Mouse (Mus musculus) intestine, embryonic 14.5 days (tissue): ENCODE measurements at regions not wholly inside any gene's neighbourhood (a gene's known extent, or its start where the extent isn't known, plus 50 kb on each side); places are given as distances from the start of the nearest gene placed in this dataset.

Experiments used
- ATAC-seq: fragments of 200-750 bp; cut with Nextera tagmentation; replicated peaks from 2 replicates; pipeline ENCODE4 v1.8.0; 2017; ENCODE audit warnings: low read depth, moderate number of reproducible peaks, moderate TSS enrichment, moderate library complexity; ENCODE audit not compliant: low FRiP score, low TSS enrichment
- DNase-seq: peaks from one replicate; pipeline ENCODE4 v3.0.0-alpha.2; 2018; ENCODE audit warnings: low spot score
- H3K27ac ChIP-seq: fragments of 300-500 bp; sonication (generic); 2 replicates; pipeline ENCODE4 v1.5.1; 2014; ENCODE audit warnings: low read depth, mild to moderate bottlenecking, control low read depth
- H3K27me3 ChIP-seq: fragments of 300-500 bp; sonication (generic); replicated peaks from 2 replicates; pipeline ENCODE4 v1.6.1; 2014; ENCODE audit warnings: low read length, control low read depth; ENCODE audit not compliant: control insufficient read depth, insufficient read depth
- H3K36me3 ChIP-seq: fragments of 300-500 bp; sonication (generic); 2 replicates; pipeline ENCODE4 v1.6.1; 2014; ENCODE audit warnings: low read length, control low read depth; ENCODE audit not compliant: control insufficient read depth, insufficient read depth
- H3K4me1 ChIP-seq: fragments of 300-500 bp; sonication (generic); replicated peaks from 2 replicates; pipeline ENCODE4 v1.6.1; 2014; ENCODE audit warnings: low read length, control low read depth, mixed read lengths; ENCODE audit not compliant: control insufficient read depth, insufficient read depth
- H3K4me2 ChIP-seq: fragments of 300-500 bp; sonication (generic); 2 replicates; pipeline ENCODE4 v1.6.1; 2014; ENCODE audit warnings: low read length
- H3K4me3 ChIP-seq: fragments of 300-500 bp; sonication (generic); 2 replicates; pipeline ENCODE4 v1.5.1; 2014; ENCODE audit warnings: low read depth, low read length, control low read depth, mixed read lengths
- H3K9ac ChIP-seq: fragments of 300-500 bp; sonication (generic); 2 replicates; pipeline ENCODE4 v1.6.1; 2014; ENCODE audit warnings: mild to moderate bottlenecking, low read length
- H3K9me3 ChIP-seq: fragments of 300-500 bp; sonication (generic); 2 replicates; pipeline ENCODE4 v1.6.1; 2016; ENCODE audit warnings: low read length, control low read depth; ENCODE audit not compliant: control insufficient read depth
- WGBS: fragments of 180-500 bp; shearing (Covaris S2); extraction: QIAGEN DNeasy Blood & Tissue Kit; methylation state at CpG from one replicate; pipeline ENCODE4 v1.1.7; 2014; 5-methylcytosine and 5-hydroxymethylcytosine counted together

GRCm38 (mm10) chr4:30933030-30933987, 1030.6 kb upstream of the Map3k7 start:
- Histone ChIP-seq H3K4me1 (no peaks in the 10 kb centered on the region), H3K36me3 (no peaks in the 10 kb centered on the region), H3K4me3 (no peak overlapping the region), H3K9me3 (no peaks in the 10 kb centered on the region), H3K27ac (no peak overlapping the region), H3K4me2 (no peak overlapping the region), H3K27me3 (no peaks in the 10 kb centered on the region), H3K9ac (no peak overlapping the region)
- ATAC-seq: no peak
- WGBS: 74% methylated on average over 5 of the region's 5 CpGs
- no peak for DNase-seq

GRCm38 (mm10) chr4:30983611-30984010, 980.3 kb upstream of the Map3k7 start:
- no peaks in the 10 kb centered on the region for H3K36me3 ChIP-seq
- 83% methylated on average over 4 of the region's 4 CpGs for WGBS
- no peaks in the 10 kb centered on the region for H3K9me3 ChIP-seq
- ATAC-seq: no peak
- H3K4me1 ChIP-seq: no peaks in the 10 kb centered on the region
- H3K4me3 ChIP-seq: no peak overlapping the region
- no peak overlapping the region for H3K4me2 ChIP-seq
- no peak overlapping the region for H3K27ac ChIP-seq
- no peak overlapping the region for H3K9ac ChIP-seq
- no peaks in the 10 kb centered on the region for H3K27me3 ChIP-seq
- no peak for DNase-seq

GRCm38 (mm10) chr4:31012006-31012405, 951.9 kb upstream of the Map3k7 start:
- H3K4me2 ChIP-seq: no peak overlapping the region
- no peaks in the 10 kb centered on the region for H3K4me1 ChIP-seq
- H3K27me3 ChIP-seq: no peaks in the 10 kb centered on the region
- H3K9me3 ChIP-seq: no peaks in the 10 kb centered on the region
- no peak overlapping the region for H3K4me3 ChIP-seq
- ATAC-seq (no peak), DNase-seq (no peak)
- no peak overlapping the region for H3K27ac ChIP-seq
- H3K9ac ChIP-seq: no peak overlapping the region
- H3K36me3 ChIP-seq: no peaks in the 10 kb centered on the region

- H3K27me3 ChIP-seq: no peaks in the 10 kb centered on the region
- H3K9ac ChIP-seq: no peak overlapping the region
- H3K36me3 ChIP-seq: no peaks in the 10 kb centered on the region
- ATAC-seq: no peak
- no peaks in the 10 kb centered on the region for H3K9me3 ChIP-seq
- H3K4me2 ChIP-seq: no peak overlapping the region
- no peak overlapping the region for H3K27ac ChIP-seq
- WGBS: 70% methylated on average over 6 of the region's 6 CpGs
- H3K4me3 ChIP-seq: no peak overlapping the region
- no peaks in the 10 kb centered on the region for H3K4me1 ChIP-seq
- DNase-seq: no peak
These were observed 911.7 kb upstream of the Map3k7 start for GRCm38 (mm10) chr4:31052077-31052677.

- Histone ChIP-seq H3K9me3 (no peaks in the 10 kb centered on the region), H3K9ac (no peak overlapping the region), H3K36me3 (no peaks in the 10 kb centered on the region), H3K27ac (no peak overlapping the region), H3K4me1 (no peaks in the 10 kb centered on the region), H3K27me3 (no peaks in the 10 kb centered on the region), H3K4me3 (no peak overlapping the region), H3K4me2 (no peak overlapping the region)
- ATAC-seq (no peak), DNase-seq (no peak)
- 86% methylated on average over 3 of the region's 3 CpGs for WGBS
These were observed 887.7 kb upstream of the Map3k7 start for GRCm38 (mm10) chr4:31076236-31076635.

- H3K4me1 ChIP-seq: no peaks in the 10 kb centered on the region
- H3K27me3 ChIP-seq: no peaks in the 10 kb centered on the region
- no peaks in the 10 kb centered on the region for H3K36me3 ChIP-seq
- no peak overlapping the region for H3K9ac ChIP-seq
- ATAC-seq (no peak), DNase-seq (no peak)
- H3K9me3 ChIP-seq: no peaks in the 10 kb centered on the region
- no peak overlapping the region for H3K4me3 ChIP-seq
- 67% methylated on average over 8 of the region's 8 CpGs for WGBS
- H3K4me2 ChIP-seq: no peak overlapping the region
- H3K27ac ChIP-seq: no peak overlapping the region
These were observed 842.3 kb upstream of the Map3k7 start for GRCm38 (mm10) chr4:31121586-31121985.

- Histone ChIP-seq H3K9ac (no peak overlapping the region), H3K4me3 (no peak overlapping the region), H3K36me3 (no peaks in the 10 kb centered on the region), H3K4me2 (no peak overlapping the region), H3K4me1 (no peaks in the 10 kb centered on the region), H3K27ac (no peak overlapping the region), H3K27me3 (no peaks in the 10 kb centered on the region), H3K9me3 (no peaks in the 10 kb centered on the region)
- ATAC-seq (no peak), DNase-seq (no peak)
- WGBS: 69% methylated on average over 1 of the region's 1 CpGs
These were observed 820.7 kb upstream of the Map3k7 start for GRCm38 (mm10) chr4:31143166-31143565.

- Histone ChIP-seq H3K9ac (no peak overlapping the region), H3K36me3 (no peaks in the 10 kb centered on the region), H3K27me3 (no peaks in the 10 kb centered on the region), H3K4me2 (no peak overlapping the region), H3K4me1 (no peaks in the 10 kb centered on the region), H3K4me3 (no peak overlapping the region), H3K27ac (no peak overlapping the region), H3K9me3 (no peaks in the 10 kb centered on the region)
- WGBS: 84% methylated on average over 4 of the region's 4 CpGs
- DNase-seq (no peak), ATAC-seq (no peak)
These were observed 796.5 kb upstream of the Map3k7 start for GRCm38 (mm10) chr4:31167431-31167830.

GRCm38 (mm10) chr4:31168357-31168756, 795.5 kb upstream of the Map3k7 start:
- Histone ChIP-seq H3K4me3 (no peak overlapping the region), H3K9me3 (no peaks in the 10 kb centered on the region), H3K4me1 (no peaks in the 10 kb centered on the region), H3K27me3 (no peaks in the 10 kb centered on the region), H3K36me3 (no peaks in the 10 kb centered on the region), H3K4me2 (no peak overlapping the region), H3K27ac (no peak overlapping the region), H3K9ac (no peak overlapping the region)
- ATAC-seq: no peak
- DNase-seq: no peak
- 80% methylated on average over 4 of the region's 4 CpGs for WGBS
